Mouse (Mus musculus): ENCODE measurements around the gene Ndufv1.

GRCm38 (mm10) chr19:4032668-4033067 is 20.1 kb upstream of the Ndufv1 start:
- TF ChIP-seq POLR2A (IDR thresholded peaks at IDR 0.05; ENCODE audit: control insufficient read depth, low read depth, low read length): no peak
- no peak for TF ChIP-seq CTCF (IDR thresholded peaks at IDR 0.05; ENCODE audit: control insufficient read depth, insufficient read depth, insufficient replicate concordance, low read depth, low read length)

Measured in testis, adult 2 months (tissue).